Mouse (Mus musculus): ENCODE data around the gene Baz1b. TPM values are rescaled to one million over a fixed set of nuclear protein-coding genes. Genes with fewer than 3 reads are reported as not detected.

Baz1b gene
- total RNA-seq, 2 experiments from 2014 or later = 66.1 to 129 TPM

GRCm38 (mm10) chr5:135233166-135233920, 46.3 kb downstream of the Baz1b start:
- no peak for ATAC-seq (ENCODE audit: poor library complexity, severe bottlenecking)

GRCm38 (mm10) chr5:135236571-135236970, 49.5 kb downstream of the Baz1b start:
- no peak for ATAC-seq (ENCODE audit: poor library complexity, severe bottlenecking)

GRCm38 (mm10) chr5:135238832-135239231, 51.8 kb downstream of the Baz1b start:
- ATAC-seq (ENCODE audit: poor library complexity, severe bottlenecking) = no peak

GRCm38 (mm10) chr5:135241474-135241873, 54.4 kb downstream of the Baz1b start:
- ATAC-seq (ENCODE audit: poor library complexity, severe bottlenecking) = no peak

- no peak for ATAC-seq (ENCODE audit: poor library complexity, severe bottlenecking)
These were observed 55.1 kb downstream of the Baz1b start for GRCm38 (mm10) chr5:135242136-135242535.

GRCm38 (mm10) chr5:135242608-135243007, 55.5 kb downstream of the Baz1b start:
- ATAC-seq (ENCODE audit: poor library complexity, severe bottlenecking) = no peak

GRCm38 (mm10) chr5:135243166-135243565, 56.1 kb downstream of the Baz1b start:
- ATAC-seq (ENCODE audit: poor library complexity, severe bottlenecking) = no peak

- no peak for ATAC-seq (ENCODE audit: poor library complexity, severe bottlenecking)
These were observed 59.5 kb downstream of the Baz1b start for GRCm38 (mm10) chr5:135246531-135246930.

- no peak for ATAC-seq (ENCODE audit: poor library complexity, severe bottlenecking)
These were observed 60.3 kb downstream of the Baz1b start for GRCm38 (mm10) chr5:135247337-135247736.

- no peak for ATAC-seq (ENCODE audit: poor library complexity, severe bottlenecking)
These were observed 62.1 kb downstream of the Baz1b start for GRCm38 (mm10) chr5:135248956-135249676.

GRCm38 (mm10) chr5:135250186-135251078, 63.4 kb downstream of the Baz1b start:
- ATAC-seq (ENCODE audit: poor library complexity, severe bottlenecking) = no peak

- peak; percentile 89 for ATAC-seq (ENCODE audit: poor library complexity, severe bottlenecking)
These were observed 64.0 kb downstream of the Baz1b start, which contains the start of gene Fzd9 for GRCm38 (mm10) chr5:135251079-135251454. Fzd9 (minus strand) TSS chr5:135251230.

GRCm38 (mm10) chr5:135253741-135254401, 66.8 kb downstream of the Baz1b start:
- no peak for ATAC-seq (ENCODE audit: poor library complexity, severe bottlenecking)

- no peak for ATAC-seq (ENCODE audit: poor library complexity, severe bottlenecking)
These were observed 69.1 kb downstream of the Baz1b start for GRCm38 (mm10) chr5:135256166-135256565.

GRCm38 (mm10) chr5:135257559-135257958, 70.5 kb downstream of the Baz1b start:
- no peak for ATAC-seq (ENCODE audit: poor library complexity, severe bottlenecking)

- no peak for ATAC-seq (ENCODE audit: poor library complexity, severe bottlenecking)
These were observed 71.5 kb downstream of the Baz1b start for GRCm38 (mm10) chr5:135258280-135259150.

- ATAC-seq (ENCODE audit: poor library complexity, severe bottlenecking) = peak; percentile 24; the same call in 1 of the 2 replicates
These were observed 76.9 kb downstream of the Baz1b start for GRCm38 (mm10) chr5:135263866-135264503.

- peak; percentile 71 for ATAC-seq (ENCODE audit: poor library complexity, severe bottlenecking)
These were observed 77.5 kb downstream of the Baz1b start for GRCm38 (mm10) chr5:135264548-135264947.

- no peak for ATAC-seq (ENCODE audit: poor library complexity, severe bottlenecking)
These were observed 82.4 kb downstream of the Baz1b start for GRCm38 (mm10) chr5:135269451-135269850.
